Mouse (Mus musculus) forebrain, embryonic 14.5 days (tissue): Measurements from ENCODE around the gene Fads6. TPM values are rescaled to one million over a fixed set of nuclear protein-coding genes. Genes with fewer than 3 reads are reported as not detected.
A peak's percentile ranks its signal among the peaks of the same experiment; 100 is the strongest.

Experiments used
- ATAC-seq: fragments of 200-750 bp; cut with Nextera tagmentation; 2 replicates; pipeline ENCODE4 v1.8.0; 2017; ENCODE audit warnings: mild to moderate bottlenecking, moderate library complexity
- DNase-seq: peaks from one replicate; pipeline ENCODE4 v3.0.0-alpha.2; 2015; ENCODE audit warnings: low spot score
- H3K27ac ChIP-seq: fragments of 300-500 bp; sonication (generic); 2 replicates; pipeline ENCODE4 v1.5.1; 2014; ENCODE audit warnings: low read depth, mild to moderate bottlenecking, control low read depth, low read length, moderate library complexity
- H3K27me3 ChIP-seq: fragments of 300-500 bp; sonication (generic); replicated peaks from 2 replicates; pipeline ENCODE4 v1.6.1; 2014; ENCODE audit warnings: low read length, control low read depth, mixed read lengths; ENCODE audit not compliant: control insufficient read depth, insufficient read depth
- H3K36me3 ChIP-seq: fragments of 300-500 bp; sonication (generic); 2 replicates; pipeline ENCODE4 v1.6.1; 2014; ENCODE audit warnings: low read length, control low read depth; ENCODE audit not compliant: control insufficient read depth, insufficient read depth
- H3K4me1 ChIP-seq: fragments of 300-500 bp; sonication (generic); 2 replicates; pipeline ENCODE4 v1.6.1; 2014; ENCODE audit warnings: antibody characterized with exemption, low read length, control low read depth; ENCODE audit not compliant: control insufficient read depth, insufficient read depth
- H3K4me2 ChIP-seq: fragments of 300-500 bp; sonication (generic); 2 replicates; pipeline ENCODE4 v1.6.1; 2014; ENCODE audit warnings: mild to moderate bottlenecking, control low read depth, low read length
- H3K4me3 ChIP-seq: fragments of 300-500 bp; sonication (generic); 2 replicates; pipeline ENCODE4 v1.5.1; 2014; ENCODE audit warnings: low read depth, low read length, control low read depth
- H3K9ac ChIP-seq: fragments of 300-500 bp; sonication (generic); 2 replicates; pipeline ENCODE4 v1.6.1; 2014; ENCODE audit warnings: mild to moderate bottlenecking, low read length, control low read depth, moderate library complexity
- H3K9me3 ChIP-seq: fragments of 300-500 bp; sonication (generic); replicated peaks from 2 replicates; pipeline ENCODE4 v1.6.1; 2016; ENCODE audit warnings: low read length, control low read depth, mixed read lengths; ENCODE audit not compliant: control insufficient read depth
- WGBS: fragments of 180-500 bp; shearing (Covaris S2); extraction: QIAGEN DNeasy Blood & Tissue Kit; methylation state at CpG from one replicate; pipeline ENCODE4 v1.1.7; 2014; 5-methylcytosine and 5-hydroxymethylcytosine counted together
- polyA plus RNA-seq: library from polyadenylated mRNA; unstranded; fragments of >200 nt; fragmentation: Nextera tagmentation; extraction: Ambion mirVana; gene quantifications from 2 replicates; pipeline ENCODE4 v1.2.1, GENCODE M21; 2014

The Fads6 gene
- polyA plus RNA-seq, 1 experiment from 2014 or later = 0.24 TPM

DNA sequence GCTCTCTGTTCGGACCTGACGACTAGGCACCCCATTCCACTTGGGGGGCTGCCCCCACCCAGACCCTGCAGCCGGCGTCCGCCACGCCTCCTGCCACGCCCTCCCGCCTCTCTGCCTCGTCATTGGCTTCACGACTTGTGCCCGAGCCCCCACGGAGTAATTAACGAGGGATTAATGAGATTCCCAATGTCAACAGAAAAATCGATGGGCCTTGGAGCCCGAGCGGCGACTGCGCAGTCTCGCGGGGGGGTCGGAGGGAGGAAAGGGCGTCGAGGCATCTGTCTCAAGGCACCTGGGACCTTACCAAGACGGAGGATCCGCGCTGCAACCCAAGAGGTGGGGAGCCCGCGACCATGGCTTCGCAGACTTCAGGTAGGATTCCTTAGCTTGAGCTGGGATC, 37.1 kb upstream of the Fads6 start, which contains the start of gene Otop3:
Gene Otop3 (plus strand): TSS at position 201 of the 400 bp plus-strand sequence.
- WGBS = 1% methylated on average over 27 of the region's 29 CpGs
- ATAC-seq = no peak
- H3K9me3 ChIP-seq = no peaks in the 10 kb centered on the region
- peaks cover 22% of the 10 kb centered on the region for H3K27me3 ChIP-seq
- peak within 1 kb of the TSS; percentile 50 for H3K4me2 ChIP-seq
- peaks cover 9% of the 10 kb centered on the region for H3K4me1 ChIP-seq
- no peak within 1 kb of the TSS for H3K27ac ChIP-seq
- no peaks in the 10 kb centered on the region for H3K36me3 ChIP-seq
- H3K4me3 ChIP-seq = peak within 1 kb of the TSS; percentile 12
- DNase-seq = no peak
- peak within 1 kb of the TSS; percentile 43 for H3K9ac ChIP-seq

DNA sequence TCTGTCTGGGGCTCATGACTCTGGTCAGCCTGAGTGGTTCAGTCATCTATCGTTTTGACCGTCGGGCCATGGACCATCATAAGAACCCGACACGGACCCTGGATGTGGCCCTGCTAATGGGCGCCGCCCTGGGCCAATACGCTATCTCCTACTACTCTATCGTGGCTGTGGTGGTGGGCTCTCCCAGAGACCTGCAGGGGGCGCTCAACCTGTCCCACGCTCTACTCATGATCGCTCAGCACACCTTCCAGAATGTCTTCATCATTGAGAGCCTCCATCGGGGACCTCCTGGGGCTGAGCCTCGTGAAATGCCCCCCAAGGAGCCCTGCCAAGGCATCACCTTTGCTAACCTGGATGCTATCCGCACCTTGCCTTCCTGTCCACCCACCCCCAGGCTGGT, 31.9 kb upstream of the Fads6 start:
- DNase-seq (no peak), ATAC-seq (no peak)
- peaks cover 2% of the 10 kb centered on the region for H3K4me1 ChIP-seq
- 74% methylated on average over 15 of the region's 15 CpGs for WGBS
- H3K36me3 ChIP-seq = no peaks in the 10 kb centered on the region
- H3K4me3 ChIP-seq = no peak overlapping the region
- no peaks in the 10 kb centered on the region for H3K9me3 ChIP-seq
- H3K9ac ChIP-seq = no peak overlapping the region
- no peak overlapping the region for H3K4me2 ChIP-seq
- H3K27ac ChIP-seq = no peak overlapping the region
- H3K27me3 ChIP-seq = peaks cover 10% of the 10 kb centered on the region; the same call in 1 of the 2 replicates

DNA sequence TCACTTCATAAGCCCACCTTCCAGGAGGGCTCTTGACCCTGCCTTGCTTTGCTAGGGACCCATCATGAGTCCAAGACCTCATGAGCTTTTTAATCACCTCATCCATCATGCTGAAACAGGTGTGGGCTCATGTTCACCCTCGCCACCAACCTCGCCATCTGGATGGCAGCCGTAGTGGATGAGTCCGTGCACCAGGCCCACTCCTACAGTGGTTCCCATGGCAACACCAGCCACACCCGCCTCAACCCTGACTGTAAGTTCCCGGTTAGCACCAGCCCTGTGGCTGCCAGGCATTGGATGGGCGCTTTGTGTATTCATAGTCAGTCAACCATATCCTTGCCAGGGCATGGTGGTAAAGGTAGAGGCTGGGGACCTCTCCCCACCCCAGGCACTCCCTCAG, 29.3 kb upstream of the Fads6 start:
- Histone ChIP-seq H3K27ac (no peak overlapping the region), H3K4me3 (no peak overlapping the region), H3K9me3 (no peaks in the 10 kb centered on the region), H3K9ac (no peak overlapping the region), H3K4me2 (no peak overlapping the region), H3K4me1 (no peaks in the 10 kb centered on the region), H3K36me3 (no peaks in the 10 kb centered on the region), H3K27me3 (peaks cover 32% of the 10 kb centered on the region)
- ATAC-seq (no peak), DNase-seq (no peak)
- 76% methylated on average over 7 of the region's 7 CpGs for WGBS

DNA sequence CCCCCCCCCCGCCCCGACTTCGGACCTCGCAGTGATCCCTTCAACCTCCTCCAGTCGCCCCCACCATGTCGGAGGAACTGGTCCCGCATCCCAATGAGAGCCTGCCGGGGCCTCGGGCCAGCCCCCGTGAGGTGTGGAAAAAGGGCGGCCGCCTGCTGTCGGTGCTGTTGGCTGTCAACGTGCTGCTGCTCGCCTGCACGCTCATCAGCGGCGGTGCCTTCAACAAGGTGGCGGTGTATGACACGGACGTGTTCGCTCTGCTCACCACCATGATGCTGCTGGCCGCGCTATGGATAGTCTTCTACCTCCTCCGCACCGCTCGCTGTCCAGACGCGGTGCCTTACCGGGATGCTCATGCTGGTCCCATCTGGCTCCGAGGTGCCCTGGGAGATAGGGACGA, 25.9 kb upstream of the Fads6 start:
- ATAC-seq = no peak
- H3K4me1 ChIP-seq = no peaks in the 10 kb centered on the region
- H3K4me3 ChIP-seq = no peak overlapping the region
- no peak overlapping the region for H3K4me2 ChIP-seq
- DNase-seq = peak; percentile 33
- no peaks in the 10 kb centered on the region for H3K36me3 ChIP-seq
- H3K9me3 ChIP-seq = no peaks in the 10 kb centered on the region
- no peak overlapping the region for H3K27ac ChIP-seq
- WGBS = 22% methylated on average over 32 of the region's 32 CpGs
- no peak overlapping the region for H3K9ac ChIP-seq
- peaks cover 66% of the 10 kb centered on the region for H3K27me3 ChIP-seq

DNA sequence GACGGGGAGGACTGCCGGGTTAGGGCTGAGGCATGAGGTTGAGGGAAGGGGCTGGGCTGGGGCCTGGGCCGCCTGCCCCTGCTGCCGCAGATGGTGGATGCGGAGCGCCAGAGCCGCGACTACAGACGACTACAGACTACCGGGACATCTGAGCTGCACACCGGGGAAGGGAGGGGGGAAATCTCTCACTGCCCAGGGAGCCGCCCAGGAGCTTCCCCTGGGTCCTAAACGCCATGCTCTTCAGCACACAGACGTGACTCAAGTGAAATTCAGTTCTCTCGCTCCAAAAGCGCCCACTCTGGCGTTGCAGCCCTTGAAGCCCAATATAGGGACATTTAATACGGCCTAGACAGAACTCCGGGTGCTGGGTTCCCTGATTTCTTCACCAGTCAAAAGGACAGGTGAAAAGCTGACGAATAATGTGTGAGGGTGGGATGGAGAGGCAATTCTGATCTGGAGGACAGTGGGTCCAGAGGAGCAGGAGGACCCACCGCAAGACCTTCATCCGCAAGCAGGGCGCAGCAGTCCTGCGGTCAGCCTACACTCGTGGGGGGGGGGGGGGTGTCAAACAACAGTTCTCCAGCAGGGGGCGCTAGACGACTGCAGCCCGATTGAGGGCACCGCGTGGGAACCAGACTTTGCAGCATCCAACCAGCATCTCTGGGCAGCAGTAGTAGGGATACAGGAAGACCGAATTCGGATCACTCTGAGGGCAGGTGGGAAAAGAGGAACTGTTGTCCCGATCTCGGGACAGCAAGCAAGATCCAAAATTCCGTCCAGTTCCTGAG, 24.6 kb upstream of the Fads6 start, which contains the start of gene Ush1g:
Gene Ush1g (minus strand): TSS at position 136 of the 788 bp plus-strand sequence.
- no peaks in the 10 kb centered on the region for H3K9me3 ChIP-seq
- H3K4me3 ChIP-seq = 0 out of 2 replicates have a peak within 1 kb of the TSS, but pooled peaks have one; percentile 1
- no peaks in the 10 kb centered on the region for H3K36me3 ChIP-seq
- 4% methylated on average over 32 of the region's 35 CpGs for WGBS
- ATAC-seq (peak; percentile 60), DNase-seq (peak; percentile 70)
- peak within 1 kb of the TSS; percentile 13; the same call in 1 of the 2 replicates for H3K9ac ChIP-seq
- peaks cover 78% of the 10 kb centered on the region for H3K27me3 ChIP-seq
- H3K4me1 ChIP-seq = no peaks in the 10 kb centered on the region
- no peak within 1 kb of the TSS for H3K27ac ChIP-seq
- H3K4me2 ChIP-seq = peak within 1 kb of the TSS; percentile 24

DNA sequence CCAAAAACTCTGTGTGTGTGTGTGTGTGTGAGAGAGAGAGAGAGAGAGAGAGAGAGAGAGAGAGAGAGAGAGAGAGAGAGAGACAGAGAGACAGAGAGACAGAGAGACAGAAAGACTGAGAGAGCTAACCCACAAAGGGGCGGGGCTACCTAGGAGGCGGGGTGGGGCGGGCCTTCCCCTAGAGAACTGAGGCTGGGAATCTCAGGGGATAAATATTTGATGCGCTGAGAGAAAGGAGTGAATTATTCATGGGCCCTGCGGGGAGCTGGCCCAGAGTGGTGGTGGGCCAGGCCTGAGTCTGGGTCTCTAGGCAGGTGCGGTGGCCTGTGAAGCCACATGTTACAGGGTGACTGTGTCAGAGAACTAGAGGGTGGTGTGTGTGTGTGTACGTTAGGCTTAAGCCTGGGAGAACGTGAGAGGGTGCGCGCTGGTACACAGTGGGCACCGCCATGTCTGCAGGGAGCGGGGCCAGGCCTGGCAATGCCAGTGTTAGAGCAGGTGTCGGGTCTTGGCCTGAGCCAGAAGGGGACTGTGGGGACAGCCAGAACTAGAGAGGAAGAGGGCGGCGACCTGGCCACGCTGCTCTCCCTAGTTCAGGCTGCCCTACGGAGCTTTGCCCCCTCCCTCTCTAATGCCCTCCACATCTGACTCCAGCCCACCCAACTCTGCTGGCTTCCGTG, 22.4 kb upstream of the Fads6 start:
- Histone ChIP-seq H3K9me3 (no peaks in the 10 kb centered on the region), H3K9ac (no peak overlapping the region), H3K4me1 (no peaks in the 10 kb centered on the region), H3K27ac (no peak overlapping the region), H3K4me3 (no peak overlapping the region), H3K27me3 (peaks cover 94% of the 10 kb centered on the region), H3K4me2 (no peak overlapping the region), H3K36me3 (no peaks in the 10 kb centered on the region)
- 7% methylated on average over 18 of the region's 18 CpGs for WGBS
- ATAC-seq (no peak), DNase-seq (no peak)

DNA sequence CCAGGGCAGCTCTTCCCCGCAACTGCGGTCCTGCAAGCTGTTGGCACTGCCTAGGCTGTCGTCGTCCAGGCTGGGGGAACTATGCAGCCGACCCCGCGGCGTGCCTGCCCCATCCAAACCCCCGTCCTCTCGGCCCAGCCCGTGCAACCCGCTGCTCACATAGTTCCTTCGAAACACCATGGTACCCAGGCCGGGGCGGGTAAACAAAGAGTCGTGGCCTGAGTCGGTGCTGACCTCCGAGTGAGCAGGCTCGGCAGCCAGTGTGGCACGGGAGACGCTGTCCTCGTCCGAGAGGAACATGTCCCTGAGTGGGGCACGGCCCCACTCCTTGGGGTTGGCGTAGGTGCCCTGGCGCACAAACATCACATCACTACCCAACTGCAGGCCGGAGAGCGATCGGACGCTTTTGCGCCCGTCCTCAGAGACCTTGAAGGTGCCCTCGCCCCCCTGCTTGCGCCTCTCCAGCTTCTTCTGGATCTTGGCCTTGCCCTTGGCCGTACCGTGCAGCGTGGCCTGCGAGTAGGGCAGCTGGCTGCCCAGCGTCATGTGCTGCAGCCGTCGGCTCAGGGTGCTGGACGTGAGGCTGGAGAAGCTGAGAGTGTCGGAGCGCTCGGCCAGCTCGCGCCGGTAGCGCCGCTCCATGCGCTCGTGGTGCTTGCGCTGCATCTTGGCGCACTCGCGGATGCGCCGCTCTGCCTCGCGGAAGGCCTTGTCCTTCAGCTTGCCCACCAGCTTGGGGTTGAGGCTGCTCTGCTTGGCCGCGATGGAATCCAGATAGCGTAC, 21.0 kb upstream of the Fads6 start:
- H3K9me3 ChIP-seq = no peaks in the 10 kb centered on the region
- no peaks in the 10 kb centered on the region for H3K36me3 ChIP-seq
- peaks cover 88% of the 10 kb centered on the region for H3K27me3 ChIP-seq
- ATAC-seq (no peak), DNase-seq (no peak)
- 0 out of 2 replicates have a peak overlapping the region, but pooled peaks have one; percentile 5 for H3K4me2 ChIP-seq
- H3K4me1 ChIP-seq = no peaks in the 10 kb centered on the region
- H3K4me3 ChIP-seq = peak overlapping the region; percentile 8; the same call in 1 of the 2 replicates
- 5% methylated on average over 63 of the region's 63 CpGs for WGBS
- no peak overlapping the region for H3K9ac ChIP-seq
- H3K27ac ChIP-seq = no peak overlapping the region

DNA sequence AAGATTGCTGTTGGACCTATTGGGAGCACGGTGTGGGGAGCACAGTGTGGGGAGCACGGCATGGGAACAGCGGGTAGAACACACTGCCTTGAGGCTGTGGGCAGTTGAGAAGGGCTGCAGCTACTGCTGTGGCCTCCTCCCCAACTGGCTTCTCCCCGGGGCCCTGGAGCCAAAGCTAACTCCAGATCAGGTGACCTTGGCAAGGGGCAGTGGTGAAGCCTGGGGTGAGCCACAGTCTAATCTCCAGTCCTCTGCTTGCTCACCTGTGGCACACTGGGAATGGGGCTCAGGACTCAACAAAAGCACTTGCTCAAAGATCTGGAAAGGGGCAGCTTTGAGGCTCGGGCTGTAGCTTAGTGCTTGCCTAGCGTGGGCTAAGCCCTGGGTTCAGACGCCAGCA, 19.7 kb upstream of the Fads6 start:
- no peak overlapping the region for H3K4me3 ChIP-seq
- DNase-seq = no peak
- no peak for ATAC-seq

More for the DNA sequence above, 19.7 kb upstream of the Fads6 start:
- Histone ChIP-seq H3K9ac (no peak overlapping the region), H3K27ac (no peak overlapping the region), H3K4me1 (no peaks in the 10 kb centered on the region), H3K9me3 (no peaks in the 10 kb centered on the region), H3K36me3 (no peaks in the 10 kb centered on the region), H3K4me2 (no peak overlapping the region), H3K27me3 (peaks cover 76% of the 10 kb centered on the region)
- 58% methylated on average over 7 of the region's 7 CpGs for WGBS
